Comparison of ENCODE assay signal across 10 mouse cellular contexts in genomic region chr16:44666431-44666997, GRCm38 (mm10). TPM values are rescaled to one million over a fixed set of nuclear protein-coding genes. Genes with fewer than 3 reads are reported as not detected.
DNase-seq lines count a peak whose midpoint lies in the region; ATAC-seq lines count a peak whose summit lies in the region.
"Had no signal": no experiment of that assay in that cellular context is flagged by ENCODE, and none has a peak within 500 bp of the region (broad histone marks: within the 10 kb centered on the region; RNA-seq: fewer than 3 reads in every experiment).

No protein-coding gene starts in this region.

- H3K27ac ChIP-seq in embryonic facial prominence, embryonic 10.5 days (replicated peaks): 0 out of 2 replicates have a peak overlapping the region, but pooled peaks have one; percentile 35
- H3K27ac ChIP-seq in hindbrain, embryonic 13.5 days: 0 out of 2 replicates have a peak overlapping the region, but pooled peaks have one; percentile 20
- peak overlapping the region; percentile 59 for H3K27ac ChIP-seq in midbrain, embryonic 10.5 days (replicated peaks)

- H3K9ac ChIP-seq in hindbrain, embryonic 13.5 days: no peak overlapping the region

- intact Hi-C loops in gastrocnemius, postnatal 14 days (cut with DNase I; ENCODE audit: low total_unique reads): no loop called here

- no peak overlapping the region for H3K4me3 ChIP-seq in embryonic facial prominence, embryonic 10.5 days
- no peak overlapping the region for H3K4me3 ChIP-seq in hindbrain, embryonic 13.5 days
- H3K4me3 ChIP-seq in midbrain, embryonic 10.5 days: no peak overlapping the region

- 0 out of 2 replicates have a peak, but pooled peaks have one; percentile 52 for ATAC-seq in hindbrain, embryonic 13.5 days (ENCODE audit: low FRiP score)
- ATAC-seq: Patski had no signal

- no peaks in the 10 kb centered on the region for H3K9me3 ChIP-seq in embryonic facial prominence, embryonic 10.5 days
- no peaks in the 10 kb centered on the region for H3K9me3 ChIP-seq in hindbrain, embryonic 13.5 days
- H3K9me3 ChIP-seq in midbrain, embryonic 10.5 days (replicated peaks): peaks cover 3% of the 10 kb centered on the region; the same call in 1 of the 2 replicates

- no peaks in the 10 kb centered on the region for H3K36me3 ChIP-seq in embryonic facial prominence, embryonic 10.5 days (replicated peaks)
- H3K36me3 ChIP-seq in hindbrain, embryonic 13.5 days: no peaks in the 10 kb centered on the region
- no peaks in the 10 kb centered on the region for H3K36me3 ChIP-seq in midbrain, embryonic 10.5 days

- peak; percentile 27 for DNase-seq in adrenal gland, postnatal 10 days
- no peak for DNase-seq in adrenal gland, adult 18-20 months (ENCODE audit: low spot score in 2 of 2)
- DNase-seq in embryonic facial prominence, embryonic 10.5 days (ENCODE audit: low spot score): no peak
- DNase-seq in midbrain, embryonic 10.5 days (ENCODE audit: low spot score): peak; percentile 8
- no peak for DNase-seq in gastrocnemius, postnatal 25 days
- DNase-seq in gastrocnemius, postnatal 14 days: no peak
- DNase-seq in retina, embryonic 14.5 days (ENCODE audit: low spot score): no peak
- DNase-seq: heart, postnatal 36 days had no signal

- H3K4me1 ChIP-seq in embryonic facial prominence, embryonic 10.5 days: peaks cover 34% of the 10 kb centered on the region
- H3K4me1 ChIP-seq in hindbrain, embryonic 13.5 days (replicated peaks): peaks cover 21% of the 10 kb centered on the region
- peaks cover 63% of the 10 kb centered on the region for H3K4me1 ChIP-seq in midbrain, embryonic 10.5 days

- H3K27me3 ChIP-seq in embryonic facial prominence, embryonic 10.5 days (replicated peaks; ENCODE audit: low read depth, poor library complexity, severe bottlenecking): peaks cover 36% of the 10 kb centered on the region
- no peaks in the 10 kb centered on the region for H3K27me3 ChIP-seq in hindbrain, embryonic 13.5 days
- peaks cover 56% of the 10 kb centered on the region for H3K27me3 ChIP-seq in midbrain, embryonic 10.5 days (ENCODE audit: low read depth, poor library complexity, severe bottlenecking)

- 74% methylated on average over 7 of the region's 7 CpGs for WGBS in embryonic facial prominence, embryonic 10.5 days
- WGBS in hindbrain, embryonic 13.5 days: 54% methylated on average over 7 of the region's 7 CpGs
- 81% methylated on average over 7 of the region's 7 CpGs for WGBS in midbrain, embryonic 10.5 days

- H3K4me2 ChIP-seq in hindbrain, embryonic 13.5 days: no peak overlapping the region

RNA-seq across cellular contexts. Expression of gene Nepro, which starts 57.6 kb away (rescaled TPM):
- total RNA-seq in adrenal gland, postnatal 10 days (2021): 1 to 10 TPM; 9.1 to 9.3 TPM
- total RNA-seq in adrenal gland, adult 18-20 months (2021): 10 to 100 TPM; 12.6 to 14.8 TPM
- 13.4 and 14.1 TPM in 2 replicates for polyA plus RNA-seq in embryonic facial prominence, embryonic 10.5 days (2016; fragmentation: Nextera tagmentation; extraction: Ambion mirVana)
- 4.9 and 5.0 TPM in 2 replicates for polyA plus RNA-seq in hindbrain, embryonic 13.5 days (2015; fragmentation: Nextera tagmentation; extraction: Ambion mirVana)
- 11.3 and 14.0 TPM in 2 replicates for polyA plus RNA-seq in midbrain, embryonic 10.5 days (2016; fragmentation: Nextera tagmentation; extraction: Ambion mirVana)
- total RNA-seq in gastrocnemius, postnatal 25 days (2021): 1 to 10 TPM; 3.2 to 4.3 TPM
- 1 to 10 TPM; 3.6 to 4.2 TPM for total RNA-seq in gastrocnemius, postnatal 14 days (2021)

Comparison
In these comparisons a context has a peak if more than half of its experiments do, and no peak if none do; other contexts are left out.
1. DNase-seq: peak in adrenal gland, postnatal 10 days (single experiment) and midbrain, embryonic 10.5 days (single experiment); none in adrenal gland, adult 18-20 months (0 of 2), embryonic facial prominence, embryonic 10.5 days (single experiment), gastrocnemius, postnatal 25 days (single experiment), gastrocnemius, postnatal 14 days (single experiment) and retina, embryonic 14.5 days (single experiment).
2. Peak in every context shown above with its lines, with median percentiles within 50 percentile points of each other: H3K27ac ChIP-seq.